Mouse (Mus musculus): ENCODE results near the gene Vps53.

DNA sequence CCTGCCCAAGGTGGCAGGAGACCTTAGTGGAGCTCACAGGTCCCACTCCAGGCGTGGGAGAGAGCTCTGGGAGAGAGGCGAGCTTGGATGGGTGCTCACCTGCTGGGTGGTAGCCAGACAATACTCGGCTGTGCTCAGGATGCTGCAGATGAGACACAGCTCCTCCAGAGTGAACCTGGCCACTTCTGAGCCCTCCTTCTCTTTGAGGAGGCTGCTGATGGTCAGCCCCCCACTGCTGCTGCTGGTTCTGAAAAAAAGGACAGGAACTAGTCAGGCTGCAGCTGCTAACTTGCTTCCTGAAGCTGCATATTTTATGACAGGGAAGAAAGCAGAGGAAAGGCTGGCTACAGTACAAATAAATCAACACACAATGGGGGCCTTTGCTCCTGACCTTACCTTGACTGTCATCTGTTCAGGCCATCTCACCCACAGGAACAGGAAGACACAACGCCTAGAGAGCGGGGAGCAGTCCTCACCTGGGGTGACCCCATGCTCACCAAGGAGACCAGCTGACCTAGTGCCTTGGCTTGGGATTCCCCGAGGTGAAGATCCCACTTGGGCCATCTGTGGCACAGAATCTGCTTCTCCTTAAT is 98.3 kb downstream of the Vps53 start:
- TF ChIP-seq CTCF (IDR thresholded peaks at IDR 0.05; ENCODE audit: low read depth, low read length) (no peak), POLR2A (IDR thresholded peaks at IDR 0.05; ENCODE audit: extremely low read depth, insufficient read depth, low read length) (no peak)
